Mouse (Mus musculus) kidney, postnatal 25 days (tissue): ENCODE results near the gene Il27.

ENCODE experiments used
- DNase-seq, 2 experiments: peaks; one replicate each; pipeline ENCODE4 v3.0.0; 2021; ENCODE audit warnings: mixed read lengths in 2 of 2

Gene Il27

DNA sequence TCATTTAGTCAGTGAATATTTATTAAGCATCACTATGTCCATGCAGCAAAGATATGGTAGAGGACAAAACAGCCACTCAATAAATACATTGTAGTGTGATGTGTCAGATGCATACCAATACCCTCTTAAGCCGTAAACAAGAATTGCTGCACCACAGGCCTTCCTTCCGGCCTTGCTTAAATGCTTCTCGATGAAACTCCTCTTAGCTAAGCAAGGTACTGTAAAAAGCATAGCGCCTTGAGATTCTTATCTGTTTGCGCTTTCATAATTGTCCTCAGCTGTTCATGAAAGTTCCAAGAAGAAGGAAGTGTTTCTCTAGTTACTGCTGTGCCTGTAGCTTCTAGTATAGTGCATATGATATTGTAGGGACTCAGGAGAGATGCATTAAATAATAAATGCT lies 11.9 kb upstream of the Il27 start:
- no peak for DNase-seq

DNA sequence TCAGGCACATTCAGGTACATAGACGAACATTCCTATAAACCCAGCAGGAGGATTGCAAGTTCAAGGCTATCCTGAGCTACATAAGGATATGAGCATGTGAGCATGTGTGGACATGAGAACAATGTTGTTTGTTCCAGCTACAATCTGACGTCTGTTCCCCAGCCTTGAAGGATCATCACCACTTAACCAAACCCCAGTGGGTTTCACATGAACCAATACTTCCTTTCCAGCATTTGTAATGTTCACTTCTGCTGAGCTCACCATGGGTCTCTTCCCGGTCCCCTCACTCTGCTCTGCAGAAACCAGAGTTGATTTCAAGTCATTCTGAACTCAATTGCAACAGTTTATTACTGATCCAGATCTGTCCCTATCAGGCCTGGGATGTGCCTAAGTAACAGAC lies 7.9 kb upstream of the Il27 start:
- no peak for DNase-seq

DNA sequence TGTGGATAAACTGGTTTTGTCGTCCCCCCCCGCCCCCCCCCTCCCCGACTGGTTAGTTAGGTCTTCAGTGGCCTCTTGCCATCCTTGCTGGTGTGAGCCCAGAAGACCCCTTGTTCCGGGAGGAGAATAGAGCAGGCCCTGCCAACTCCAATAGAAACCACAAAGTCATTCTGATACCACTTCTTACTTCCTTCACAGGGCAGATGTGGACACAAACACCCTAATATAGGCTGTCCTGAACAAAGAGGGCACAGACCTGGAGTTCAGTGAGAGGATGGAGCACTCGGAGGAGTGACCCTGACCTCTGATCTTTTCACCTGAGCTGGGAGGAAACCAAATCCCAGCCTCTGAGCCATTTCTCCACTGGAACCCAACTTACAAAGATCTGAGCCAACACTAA lies 7.2 kb upstream of the Il27 start:
- DNase-seq, result no peak

DNA sequence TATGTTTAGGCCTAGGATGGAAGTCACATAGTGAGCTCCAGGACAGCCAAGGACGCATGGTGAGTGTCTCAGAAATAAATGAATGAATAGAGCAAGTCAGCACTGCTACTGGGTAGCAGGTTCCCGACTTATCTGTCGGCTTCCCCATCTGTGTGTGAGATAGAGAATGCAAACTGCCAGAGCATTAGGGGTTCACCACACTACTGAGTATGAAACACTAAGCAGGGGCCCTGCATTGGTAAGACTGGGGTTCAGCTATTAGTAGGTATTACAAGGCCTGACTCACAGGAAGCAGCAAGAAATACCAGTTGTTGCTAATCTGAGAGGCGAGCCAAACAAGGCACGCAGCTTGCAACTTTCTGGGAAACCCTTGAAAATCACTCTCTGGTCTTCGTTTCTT lies 4.2 kb upstream of the Il27 start:
- no peak for DNase-seq

DNA sequence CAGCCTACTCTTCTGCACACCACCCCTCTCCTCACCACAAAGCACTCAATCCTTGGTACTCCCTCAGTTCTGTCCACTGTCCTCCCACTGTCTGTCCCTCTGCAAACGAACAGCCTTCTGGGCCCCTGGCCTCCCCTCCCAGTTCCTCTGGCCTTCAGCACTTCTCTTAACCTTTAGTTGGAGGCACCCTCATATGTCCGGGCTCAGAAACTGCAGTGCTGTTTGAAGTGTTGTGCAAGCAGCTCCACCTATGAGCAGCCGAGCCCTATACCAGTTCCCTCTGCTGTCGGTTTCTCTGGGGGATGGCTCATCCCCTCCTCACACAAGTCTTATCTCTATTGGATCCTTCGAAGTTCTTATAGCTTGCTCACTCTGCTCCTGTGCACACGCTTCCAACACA lies 1.7 kb upstream of the Il27 start:
- no peak for DNase-seq

DNA sequence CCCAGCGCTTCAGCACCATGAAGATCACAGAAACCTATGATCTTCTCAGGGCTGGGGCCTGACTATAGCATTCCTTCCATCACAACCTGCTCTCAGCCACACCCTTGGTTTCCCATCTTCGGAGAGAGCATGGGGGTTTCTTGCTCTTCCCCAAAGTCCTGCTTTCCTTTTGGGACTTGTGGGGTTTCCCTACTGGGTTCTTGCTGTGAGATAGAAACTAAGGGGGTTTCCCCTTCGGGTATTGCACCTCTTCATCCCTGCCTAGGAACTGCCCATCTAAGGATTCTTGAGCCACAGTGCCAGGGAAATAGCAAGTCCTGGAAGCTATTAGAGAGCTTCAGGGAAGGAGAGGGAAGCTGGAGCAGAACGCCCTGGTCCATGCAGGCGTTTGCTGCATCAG lies 1.1 kb upstream of the Il27 start:
- no peak for DNase-seq

DNA sequence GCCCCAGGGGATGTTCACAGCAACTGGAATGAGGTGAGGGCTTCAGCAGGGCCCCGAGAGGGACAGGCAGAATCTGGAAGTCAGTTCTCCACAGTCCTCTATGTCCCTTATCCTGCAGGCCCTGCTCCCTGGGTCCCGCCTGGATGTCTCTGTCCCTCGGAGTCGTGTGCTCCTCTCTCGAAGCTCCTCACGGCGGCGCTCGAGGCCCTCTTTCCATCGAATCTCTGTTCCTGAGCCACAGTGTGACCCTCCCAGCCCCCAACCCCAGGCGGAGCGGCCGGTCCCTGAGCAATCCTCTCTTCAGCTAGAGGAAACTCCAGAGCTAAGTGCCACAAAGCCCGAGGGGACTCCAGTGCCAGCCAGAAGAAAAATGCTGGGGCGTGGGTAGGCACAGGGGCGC lies 7.0 kb downstream of the Il27 start:
- DNase-seq, result peak; percentile 59 to 61

DNA sequence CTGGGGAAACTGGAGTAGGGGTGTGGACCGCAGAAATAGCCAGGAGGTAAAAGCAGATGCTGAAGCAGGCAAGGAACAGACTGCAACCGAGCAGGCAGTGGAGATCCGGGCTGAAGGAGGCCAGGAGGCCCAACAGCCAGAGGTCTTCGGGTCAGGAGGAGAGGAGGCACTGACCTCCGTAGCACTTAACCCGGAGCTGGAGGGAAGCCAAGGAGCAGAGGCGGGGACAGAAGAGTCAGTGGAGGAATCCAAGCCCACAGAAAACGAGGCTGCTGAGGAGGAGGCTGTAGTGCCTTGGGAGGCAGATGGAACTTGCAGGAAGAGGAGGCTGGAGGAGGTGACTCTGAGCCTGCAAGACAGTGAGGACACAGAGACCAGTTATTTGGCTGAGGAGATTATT lies 7.9 kb downstream of the Il27 start:
- DNase-seq, result peak; percentile 78 to 86

DNA sequence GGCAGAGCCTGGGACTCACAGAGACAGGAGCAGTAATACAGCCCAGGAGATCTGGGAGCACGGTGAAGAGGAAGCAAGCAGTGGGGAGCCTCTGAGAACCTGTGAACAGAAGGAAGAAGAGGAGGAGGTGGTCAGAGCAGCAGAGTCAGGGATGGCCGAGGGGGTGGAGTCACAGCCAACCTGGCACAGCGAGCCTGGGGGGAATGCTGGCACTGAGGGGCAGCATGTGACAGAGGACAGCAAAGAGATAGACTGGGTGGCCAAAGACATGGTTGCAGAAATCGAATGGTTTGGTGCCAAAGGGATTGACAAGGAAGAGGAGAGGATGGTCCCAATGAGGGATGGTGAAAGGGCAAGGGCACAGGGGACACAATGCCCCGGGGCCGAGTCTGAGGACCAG lies 9.0 kb downstream of the Il27 start, which contains the start of gene Cln3:
Cln3 (minus strand) TSS at position 101 of the 400 bp plus-strand sequence.
- DNase-seq, result no peak

DNA sequence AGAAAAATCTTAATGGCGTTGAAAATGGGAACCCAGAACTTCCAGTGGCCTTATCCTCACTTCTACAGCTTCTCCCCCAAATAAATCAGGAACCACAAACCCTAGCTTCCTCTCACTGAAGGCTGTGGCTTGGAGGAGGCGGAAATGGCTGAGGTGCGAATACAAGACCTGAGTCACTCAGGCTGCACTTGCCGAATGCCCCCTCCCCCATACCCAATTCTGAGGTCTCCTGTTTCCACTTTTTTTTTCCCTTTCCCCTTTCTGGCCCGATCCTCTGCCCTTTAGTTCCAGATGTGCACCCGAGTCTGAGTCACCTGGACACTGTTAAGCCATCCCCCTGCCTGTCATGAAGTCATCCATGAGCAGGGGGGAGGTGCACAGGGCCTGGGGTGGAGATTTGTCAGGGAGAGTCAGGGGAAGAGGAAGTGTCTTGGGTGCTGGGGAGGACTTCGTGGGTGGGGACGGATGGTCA lies 10.2 kb downstream of the Il27 start, which contains the start of gene Apobr:
Apobr (plus strand) TSS at position 437 of the 472 bp plus-strand sequence.
- peak in 1 of 2 experiments; percentile 41 for DNase-seq

DNA sequence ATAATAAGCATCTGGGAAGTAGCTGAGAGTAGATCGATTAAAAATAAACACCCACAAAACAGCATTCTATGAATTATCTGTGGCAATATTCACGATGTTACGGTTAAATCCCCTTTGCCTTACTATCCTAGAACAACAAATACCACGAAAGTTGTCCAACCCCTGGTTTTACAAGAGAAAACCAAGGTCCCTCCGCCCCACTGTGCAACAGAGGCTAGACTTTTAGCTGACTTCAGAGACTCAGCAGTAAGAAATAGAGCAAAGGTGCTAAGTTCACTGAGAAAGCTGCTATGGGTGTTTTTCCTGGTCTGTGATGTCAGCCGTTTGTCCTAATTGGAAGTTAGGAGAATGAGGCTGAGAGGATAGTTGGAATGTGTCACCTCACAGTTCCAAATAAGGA lies 11.0 kb downstream of the Il27 start:
- no peak for DNase-seq

DNA sequence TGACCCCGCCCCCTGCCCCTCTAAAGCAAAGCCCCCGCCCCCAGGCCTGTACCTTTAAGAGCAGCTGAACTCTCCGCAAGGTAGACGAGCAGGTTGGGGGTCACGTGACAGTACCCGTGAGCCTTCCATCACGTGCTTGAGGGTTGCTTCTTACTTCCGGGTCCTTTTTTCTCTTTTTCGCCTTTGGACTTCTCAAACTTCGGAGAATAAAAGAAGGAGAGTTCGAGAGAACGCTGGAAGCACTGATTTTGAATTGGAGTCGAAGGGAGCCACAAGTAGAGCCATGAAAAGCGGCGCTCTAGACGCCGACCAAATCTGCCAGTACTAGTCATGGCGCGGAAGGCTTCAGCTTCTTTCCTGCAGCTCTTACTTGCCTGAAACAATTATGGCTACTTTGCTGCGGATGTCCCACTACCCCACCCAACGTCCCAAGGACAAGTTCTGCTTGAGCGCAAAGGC lies 11.5 kb downstream of the Il27 start:
- peak; percentile 95 to 97 for DNase-seq

DNA sequence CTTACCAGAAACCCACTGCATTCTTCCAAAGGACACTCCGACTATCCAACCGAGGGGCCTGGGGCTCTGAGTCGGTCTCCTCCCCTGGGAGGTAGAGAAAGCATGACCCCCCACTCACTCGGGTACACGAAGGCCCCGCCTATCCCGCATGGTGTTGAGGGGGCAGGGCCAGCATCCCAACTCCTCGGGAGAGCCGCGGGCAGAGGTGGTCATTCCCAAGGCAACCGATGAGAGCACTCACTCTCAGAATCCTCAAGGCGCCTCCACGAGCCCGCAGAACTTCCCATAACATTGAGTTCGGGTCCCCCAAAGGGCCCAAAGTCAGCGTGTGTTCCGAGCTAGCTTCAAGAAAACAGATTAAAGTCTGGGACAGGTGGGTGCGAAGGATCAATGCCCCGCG lies 12.0 kb downstream of the Il27 start:
- DNase-seq, result peak; percentile 39 to 76

DNA sequence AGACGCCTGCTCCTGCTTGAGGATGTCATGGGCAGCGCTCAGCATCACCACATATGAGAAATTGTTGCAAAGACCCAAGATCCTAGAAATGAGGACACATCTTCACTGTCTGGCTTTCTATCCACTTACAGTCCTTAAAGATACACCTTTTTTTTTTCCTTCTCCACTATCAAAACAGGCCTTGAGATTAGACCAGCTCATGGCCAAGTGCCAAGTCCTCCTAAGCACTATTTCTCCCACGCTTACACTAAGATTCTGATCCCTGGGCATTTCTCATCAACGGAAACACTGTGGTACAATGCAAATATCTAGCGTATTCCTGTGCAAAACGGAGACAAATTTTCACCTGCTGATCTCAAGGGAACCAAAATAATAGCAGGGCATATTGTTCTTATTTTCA lies 13.1 kb downstream of the Il27 start:
- DNase-seq, result peak in 1 of 2 experiments; percentile 32

DNA sequence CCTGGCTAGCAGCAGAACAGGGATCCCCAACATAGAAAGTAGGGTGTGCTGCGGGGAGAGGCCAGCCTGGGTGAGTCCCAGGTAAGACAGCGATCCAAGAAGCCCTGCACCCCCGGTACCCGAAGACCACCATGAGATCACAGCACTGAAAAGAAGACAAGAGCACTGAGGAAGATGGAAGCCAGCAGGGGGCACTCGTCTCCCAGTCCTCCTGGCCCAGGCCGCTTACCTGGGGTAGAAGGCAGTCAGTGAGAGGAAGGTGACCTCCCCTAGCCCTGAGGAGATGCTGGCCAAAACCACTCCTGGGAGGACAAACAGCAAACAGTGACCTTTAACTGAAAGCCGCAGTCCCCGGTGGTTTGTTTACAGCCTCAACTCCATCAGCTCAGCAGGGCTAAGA lies 15.6 kb downstream of the Il27 start:
- DNase-seq, result peak; percentile 83 to 87

DNA sequence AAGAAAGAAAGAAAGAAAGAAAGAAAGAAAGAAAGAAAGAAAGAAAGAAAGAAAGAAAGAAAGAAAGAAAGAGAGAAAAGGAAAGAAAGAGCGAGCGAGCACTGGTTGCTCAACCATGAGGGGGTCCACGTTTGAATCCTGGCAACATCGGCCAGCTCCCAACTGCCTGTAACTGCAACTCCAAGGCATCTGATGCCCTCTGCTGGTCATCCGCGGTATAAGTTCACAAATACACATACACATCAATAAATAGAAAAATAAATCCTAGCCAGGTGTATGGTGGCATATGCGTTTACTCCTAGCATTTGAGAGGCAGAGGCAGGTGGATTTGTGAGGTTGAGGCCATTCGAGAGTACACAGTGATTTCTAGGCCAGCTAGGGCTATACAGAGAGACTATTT lies 17.8 kb downstream of the Il27 start:
- peak; percentile 73 to 86 for DNase-seq

DNA sequence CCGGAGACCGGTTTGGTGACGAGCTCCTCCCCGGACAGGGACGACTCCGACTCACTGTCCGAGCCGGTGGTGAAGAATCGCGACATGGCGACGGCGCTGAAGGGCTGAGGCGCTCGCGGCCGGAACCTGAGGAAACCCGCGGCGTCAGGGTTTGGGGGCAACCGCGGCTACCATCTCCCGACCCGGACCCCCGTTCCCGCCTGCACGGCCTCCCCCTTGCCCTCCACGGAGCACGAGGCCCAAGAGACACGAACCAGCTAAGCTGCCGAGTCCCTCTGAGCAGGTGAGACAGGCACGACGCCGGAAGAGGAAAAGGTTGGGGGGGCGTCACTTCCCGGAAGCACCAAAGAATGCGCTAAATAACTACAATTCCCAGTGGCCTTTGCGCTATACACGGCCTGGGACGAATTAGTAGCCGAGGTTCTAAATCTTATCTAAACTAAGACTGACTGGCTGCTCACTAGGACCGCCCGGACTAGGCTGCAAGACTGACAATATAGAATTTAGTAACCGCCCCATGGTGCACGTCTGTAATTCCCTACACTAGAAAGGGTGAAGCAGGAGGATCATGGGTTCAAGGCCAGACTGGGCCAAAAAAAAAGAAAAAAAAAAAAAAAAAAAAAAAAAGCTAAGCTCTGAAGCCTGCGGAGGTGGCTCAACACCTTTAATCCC lies 28.5 kb downstream of the Il27 start, which contains the start of gene Eif3c:
Eif3c (minus strand) TSS at position 318 of the 672 bp plus-strand sequence.
- peak; percentile 90 to 93 for DNase-seq

DNA sequence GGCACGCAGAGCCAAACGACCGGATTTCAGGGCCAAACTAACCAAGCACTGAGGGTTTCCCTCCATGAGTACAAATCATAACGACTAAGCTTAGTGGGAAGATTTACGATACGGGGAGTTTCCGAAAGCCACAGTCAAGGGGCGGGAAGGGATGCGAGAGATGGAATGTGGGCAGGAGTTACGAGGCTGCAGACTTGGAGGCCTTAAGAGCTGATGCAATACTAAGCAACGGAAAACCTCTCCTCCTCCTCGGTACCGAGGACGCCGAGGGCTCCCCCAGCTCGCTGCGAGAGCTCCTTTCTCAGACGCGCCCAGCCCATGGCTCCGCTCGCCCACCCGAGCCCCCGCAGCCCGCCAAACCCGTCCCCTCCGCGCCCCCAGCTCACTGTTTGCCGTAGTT lies 29.0 kb downstream of the Il27 start:
- DNase-seq, result peak; percentile 16 to 58

DNA sequence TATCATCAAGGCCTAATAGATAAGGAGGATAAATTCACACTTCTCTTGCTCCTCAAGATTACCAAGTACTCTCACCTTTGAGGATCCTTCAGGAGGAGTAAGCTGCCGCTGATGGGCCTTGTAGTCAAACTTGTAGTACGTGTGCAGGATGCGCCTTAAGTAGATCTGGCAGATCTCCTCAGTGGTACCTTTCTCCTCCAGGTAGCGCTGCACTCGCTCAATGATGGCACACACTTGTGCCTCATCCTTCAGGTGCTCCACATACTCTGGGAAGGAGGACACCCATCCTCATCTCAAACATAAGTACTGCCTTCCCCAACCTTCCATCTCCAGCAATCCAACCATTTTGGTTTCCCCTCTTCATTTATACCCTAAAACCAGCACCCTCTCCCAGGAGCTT lies 38.1 kb downstream of the Il27 start:
- DNase-seq, result no peak

DNA sequence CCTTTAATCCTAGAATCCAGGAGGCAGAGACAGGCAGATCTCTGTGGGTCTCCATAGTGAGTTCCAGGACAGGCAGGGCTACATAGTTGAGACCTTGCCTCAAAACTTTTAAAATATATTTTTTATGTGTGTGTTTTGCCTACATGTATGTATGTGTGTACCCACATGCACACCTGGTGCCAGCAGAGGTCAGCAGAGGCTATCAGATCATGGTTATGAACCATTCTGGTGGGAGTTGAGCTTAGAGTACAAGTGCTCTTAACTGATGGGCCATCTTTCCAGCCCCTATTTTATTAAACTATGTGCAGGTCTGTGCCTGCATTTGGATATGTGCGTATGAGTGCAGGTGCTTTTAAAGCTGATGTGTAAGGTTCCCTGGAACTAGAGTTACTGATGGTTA lies 39.9 kb downstream of the Il27 start:
- DNase-seq, result peak in 1 of 2 experiments; percentile 18

DNA sequence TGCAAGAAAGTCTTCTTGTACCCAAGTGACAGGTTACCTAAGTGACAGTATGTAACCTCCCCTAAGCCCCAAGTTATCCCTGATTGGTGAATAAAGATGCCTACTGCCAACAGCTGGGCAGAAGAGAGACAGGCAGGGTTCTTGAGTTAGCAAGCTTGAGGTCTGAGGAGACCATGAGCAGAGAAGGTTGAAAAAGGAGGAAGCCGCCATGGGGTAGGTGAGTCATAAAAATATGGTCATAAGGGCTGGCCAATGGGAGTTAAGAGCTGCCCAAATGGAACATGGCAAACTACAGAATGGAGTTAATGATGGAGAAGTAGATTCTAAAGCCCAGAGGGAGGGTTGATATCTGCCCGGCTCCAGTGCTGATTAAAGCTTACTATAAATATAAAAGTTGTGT lies 49.1 kb downstream of the Il27 start:
- no peak for DNase-seq

DNA sequence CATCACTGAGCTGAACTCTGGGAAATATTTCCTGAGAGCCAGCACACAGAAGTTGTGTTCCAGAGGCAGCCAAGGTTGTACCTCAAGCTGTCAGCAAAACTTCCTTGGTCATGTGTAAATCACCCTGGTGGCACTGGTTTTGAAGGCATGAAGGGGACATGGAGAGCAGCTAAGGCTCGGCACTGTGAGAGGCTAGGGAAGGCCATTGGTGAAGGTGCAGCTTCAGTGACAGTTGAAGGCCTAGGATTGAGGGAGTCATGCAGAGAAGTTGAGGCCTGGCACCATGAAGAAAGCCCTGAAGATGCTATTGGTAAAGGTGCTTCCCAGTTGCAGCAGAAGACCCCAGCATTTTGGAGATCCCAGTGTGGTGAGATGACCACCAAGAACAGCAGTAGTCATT lies 53.1 kb downstream of the Il27 start:
- no peak for DNase-seq
